Mouse (Mus musculus) megakaryocyte progenitor cell, adult 5-6 weeks (primary cell): ENCODE results near the gene Ripk1. TPM values are rescaled to one million over a fixed set of nuclear protein-coding genes. Genes with fewer than 3 reads are reported as not detected.

Experiments used
- ATAC-seq: replicated peaks from 2 replicates; pipeline ENCODE4 v1.8.0; 2016; ENCODE audit warnings: mild to moderate bottlenecking, moderate TSS enrichment, inconsistent platforms; ENCODE audit not compliant: poor library complexity
- total RNA-seq, 2 experiments: library from RNA; stranded (forward) in 1 of 2; stranded (reverse) in 1 of 2; fragments of 157-497, 149-512 nt in 1 of 2; fragments of 200-1000 nt in 1 of 2; gene quantifications; 2 replicates each; pipeline versions ENCODE4 v1.2.3 to v1.2.4; 2015 to 2017

Gene Ripk1
- total RNA-seq (2015) (42.9 and 44.3 TPM in 2 replicates), total RNA-seq (2017) (49.6 and 50.6 TPM in 2 replicates)

- peak; percentile 88 for ATAC-seq
Observed at GRCm38 (mm10) chr13:34002058-34003006, at the start of gene Ripk1, which contains the start of gene Serpinb6a. Gene Ripk1, plus strand, starts transcription at chr13:34002363. Gene Serpinb6a, minus strand, starts transcription at chr13:34002794.

- ATAC-seq = no peak
Observed at GRCm38 (mm10) chr13:33952947-33953346, 49.2 kb upstream of the Ripk1 start.

GRCm38 (mm10) chr13:33956571-33957421 lies 45.4 kb upstream of the Ripk1 start:
- ATAC-seq = peak; percentile 94

- no peak for ATAC-seq
Observed at GRCm38 (mm10) chr13:33959771-33960170, 42.4 kb upstream of the Ripk1 start.

GRCm38 (mm10) chr13:33964206-33965046 lies 37.7 kb upstream of the Ripk1 start, which contains the start of gene Nqo2:
Gene Nqo2, plus strand, starts transcription at chr13:33964687.
- ATAC-seq = peak; percentile 77

- peak; percentile 83 for ATAC-seq
Observed at GRCm38 (mm10) chr13:33965056-33966024, 36.8 kb upstream of the Ripk1 start.

- no peak for ATAC-seq
Observed at GRCm38 (mm10) chr13:33966025-33966412, 36.1 kb upstream of the Ripk1 start.

- ATAC-seq = no peak
Observed at GRCm38 (mm10) chr13:33966574-33966973, 35.6 kb upstream of the Ripk1 start.

GRCm38 (mm10) chr13:33989625-33990024 lies 12.5 kb upstream of the Ripk1 start:
- no peak for ATAC-seq

- peak; percentile 98 for ATAC-seq
Observed at GRCm38 (mm10) chr13:33995197-33995596, 7.0 kb upstream of the Ripk1 start.

- no peak for ATAC-seq
Observed at GRCm38 (mm10) chr13:34003058-34003457, 895 bp downstream of the Ripk1 start.

- peak; percentile 22; the same call in 1 of the 2 replicates for ATAC-seq
Observed at GRCm38 (mm10) chr13:34007234-34007633, 5.1 kb downstream of the Ripk1 start.

- no peak for ATAC-seq
Observed at GRCm38 (mm10) chr13:34016927-34017569, 14.9 kb downstream of the Ripk1 start.

GRCm38 (mm10) chr13:34018521-34018920 lies 16.4 kb downstream of the Ripk1 start:
- no peak for ATAC-seq

- no peak for ATAC-seq
Observed at GRCm38 (mm10) chr13:34021998-34022397, 19.8 kb downstream of the Ripk1 start.

GRCm38 (mm10) chr13:34032041-34032440 lies 29.9 kb downstream of the Ripk1 start:
- ATAC-seq = peak; percentile 90

GRCm38 (mm10) chr13:34035424-34035823 lies 33.3 kb downstream of the Ripk1 start:
- no peak for ATAC-seq

GRCm38 (mm10) chr13:34036726-34037125 lies 34.6 kb downstream of the Ripk1 start:
- ATAC-seq = no peak
